Mouse (Mus musculus) G1E (cell line): ENCODE data around the gene Lmf2.

Experiments used
- CTCF ChIP-seq: IDR thresholded peaks from 2 replicates; pipeline ENCODE4 v1.5.1; 2012; ENCODE audit warnings: low read depth, low read length, inconsistent platforms, mixed read lengths
- GATA1 ChIP-seq: IDR thresholded peaks from 2 replicates; pipeline ENCODE4 v1.6.1; 2012; ENCODE audit warnings: borderline replicate concordance, low read length, inconsistent platforms, mixed read lengths

- no peak for TF ChIP-seq CTCF
- TF ChIP-seq GATA1: no peak
Measured at GRCm38 (mm10) chr15:89350447-89350846, 5.0 kb downstream of the Lmf2 start.
